Mouse (Mus musculus) adrenal gland (tissue): ENCODE measurements at regions not wholly inside any gene's neighbourhood (a gene's known extent, or its start where the extent isn't known, plus 50 kb on each side); places are given as distances from the start of the nearest gene placed in this dataset.

Source experiments
- intact Hi-C: fragments of 180-260 bp; cut with DNase I; formaldehyde crosslinking; loops from one replicate; pipeline ENCODE4 v1.15.1; 2025

- intact Hi-C loops: no loop called here
These were observed 60.4 kb upstream of the Serpine2 start for GRCm38 (mm10) chr1:79921333-79921732.

GRCm38 (mm10) chr1:79917426-79918150, 56.6 kb upstream of the Serpine2 start:
- intact Hi-C loops: no loop called here
